Mouse (Mus musculus) lung, postnatal 0 days (tissue): ENCODE data around the gene Tnni3.

ENCODE experiments used
- CTCF ChIP-seq: IDR thresholded peaks from 2 replicates; pipeline ENCODE4 v1.5.1; 2016; ENCODE audit warnings: antibody characterized with exemption, mild to moderate bottlenecking
- EP300 ChIP-seq: IDR thresholded peaks from 2 replicates; pipeline ENCODE4 v1.6.1; 2016; ENCODE audit warnings: antibody characterized with exemption, mild to moderate bottlenecking, control low read depth

DNA sequence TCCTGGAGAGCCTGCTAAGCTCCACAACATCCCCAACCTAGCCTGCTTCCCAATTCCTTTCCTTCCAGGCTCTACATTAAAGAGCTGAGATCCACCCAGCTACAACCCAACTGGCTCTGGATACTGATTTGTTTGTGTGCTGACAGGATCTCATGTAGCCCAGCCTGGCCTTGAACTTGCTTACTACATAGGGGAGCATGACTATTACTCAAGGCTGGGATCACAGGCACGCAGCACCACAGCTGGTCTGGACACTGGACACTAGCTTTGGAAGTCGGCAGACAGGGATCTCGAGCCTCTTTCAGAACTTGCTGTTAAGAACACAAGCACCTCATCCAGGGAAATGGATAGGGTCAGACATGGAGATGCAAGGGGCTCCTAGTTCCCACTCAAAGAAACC lies 27.6 kb downstream of the Tnni3 start:
- TF ChIP-seq CTCF (no peak), EP300 (no peak)
